In genomic region chr11:20035972-20036371, GRCm38 (mm10) we compare ENCODE assay signal across 14 mouse cellular contexts.
DNase-seq lines count a peak whose midpoint lies in the region; ATAC-seq and TF ChIP-seq lines count a peak whose summit lies in the region.
"Had no signal": no experiment of that assay in that cellular context is flagged by ENCODE, and none has a peak within 500 bp of the region (broad histone marks: within the 10 kb centered on the region; RNA-seq: fewer than 3 reads in every experiment).

No protein-coding gene starts in this region.

- no peak for TF ChIP-seq CTCF in kidney, postnatal 0 days (IDR thresholded peaks at IDR 0.05; ENCODE audit: low read depth)
- TF ChIP-seq CTCF in cortical plate, adult 2 months (IDR thresholded peaks at IDR 0.05; ENCODE audit: extremely low read depth, insufficient read depth, low read length), result no peak
- TF ChIP-seq CTCF in midbrain, postnatal 0 days (IDR thresholded peaks at IDR 0.05), result no peak

- no peaks in the 10 kb centered on the region for H3K4me1 ChIP-seq in kidney, postnatal 0 days (replicated peaks; ENCODE audit: insufficient read depth, low read length)
- H3K4me1 ChIP-seq in midbrain, embryonic 16.5 days (ENCODE audit: control insufficient read depth, insufficient read depth, low read length), result peaks cover 4% of the 10 kb centered on the region; the same call in 1 of the 2 replicates
- H3K4me1 ChIP-seq in midbrain, embryonic 14.5 days (ENCODE audit: control insufficient read depth, insufficient read depth, low read length), result peaks cover 4% of the 10 kb centered on the region; the same call in 1 of the 2 replicates
- peaks cover 21% of the 10 kb centered on the region for H3K4me1 ChIP-seq in cortical plate, adult 2 months (ENCODE audit: control insufficient read depth, insufficient read depth, low read length)
- H3K4me1 ChIP-seq in midbrain, postnatal 0 days (ENCODE audit: insufficient read depth, low read length), result peaks cover 5% of the 10 kb centered on the region

- 0 out of 2 replicates have a peak, but pooled peaks have one; percentile 40 for ATAC-seq in kidney, postnatal 0 days (replicated peaks; ENCODE audit: low FRiP score, low read depth)
- peak; percentile 22; the same call in 1 of the 2 replicates for ATAC-seq in midbrain, embryonic 16.5 days
- no peak for ATAC-seq in midbrain, embryonic 14.5 days (ENCODE audit: low FRiP score, low TSS enrichment)
- peak; percentile 17; the same call in 1 of the 2 replicates for ATAC-seq in midbrain, postnatal 0 days (ENCODE audit: low FRiP score)

- no peaks in the 10 kb centered on the region for H3K36me3 ChIP-seq in kidney, postnatal 0 days (ENCODE audit: insufficient read depth, low read length)
- H3K36me3 ChIP-seq in midbrain, embryonic 16.5 days (ENCODE audit: control insufficient read depth, insufficient read depth, low read length), result no peaks in the 10 kb centered on the region
- H3K36me3 ChIP-seq in midbrain, embryonic 14.5 days (ENCODE audit: control insufficient read depth, insufficient read depth, low read length), result no peaks in the 10 kb centered on the region
- H3K36me3 ChIP-seq in midbrain, postnatal 0 days (ENCODE audit: insufficient read depth, low read length), result no peaks in the 10 kb centered on the region
- H3K36me3 ChIP-seq: embryonic facial prominence, embryonic 12.5 days; heart, embryonic 15.5 days; kidney, embryonic 15.5 days had no signal

- H3K27me3 ChIP-seq in kidney, postnatal 0 days (ENCODE audit: insufficient read depth, low read length), result no peaks in the 10 kb centered on the region
- no peaks in the 10 kb centered on the region for H3K27me3 ChIP-seq in midbrain, embryonic 16.5 days (ENCODE audit: control insufficient read depth, insufficient read depth, low read depth, low read length)
- H3K27me3 ChIP-seq in midbrain, embryonic 14.5 days (ENCODE audit: control insufficient read depth, insufficient read depth, low read length), result no peaks in the 10 kb centered on the region
- no peaks in the 10 kb centered on the region for H3K27me3 ChIP-seq in midbrain, postnatal 0 days (ENCODE audit: insufficient read depth, low read length)
- H3K27me3 ChIP-seq: embryonic facial prominence, embryonic 12.5 days; heart, embryonic 15.5 days; kidney, embryonic 15.5 days had no signal

- H3K4me3 ChIP-seq in kidney, postnatal 0 days (replicated peaks; ENCODE audit: low read depth, low read length), result no peak overlapping the region
- no peak overlapping the region for H3K4me3 ChIP-seq in midbrain, embryonic 16.5 days (ENCODE audit: low read depth, low read length)
- H3K4me3 ChIP-seq in midbrain, embryonic 14.5 days (replicated peaks; ENCODE audit: low read depth, low read length), result no peak overlapping the region
- no peak overlapping the region for H3K4me3 ChIP-seq in cortical plate, adult 2 months (ENCODE audit: insufficient read depth, low read length)
- H3K4me3 ChIP-seq in midbrain, postnatal 0 days (ENCODE audit: low read depth, low read length), result no peak overlapping the region
- H3K4me3 ChIP-seq: embryonic facial prominence, embryonic 12.5 days; heart, embryonic 15.5 days; kidney, embryonic 15.5 days had no signal

- H3K27ac ChIP-seq in kidney, postnatal 0 days, result no peak overlapping the region
- H3K27ac ChIP-seq in midbrain, embryonic 16.5 days (ENCODE audit: low read length), result no peak overlapping the region
- no peak overlapping the region for H3K27ac ChIP-seq in midbrain, embryonic 14.5 days (replicated peaks; ENCODE audit: low read depth, low read length)
- peak overlapping the region; percentile 95 for H3K27ac ChIP-seq in cortical plate, adult 2 months (ENCODE audit: insufficient read depth, low read length)
- no peak overlapping the region for H3K27ac ChIP-seq in midbrain, postnatal 0 days (ENCODE audit: low read depth, low read length)
- H3K27ac ChIP-seq: embryonic facial prominence, embryonic 12.5 days; heart, embryonic 15.5 days; kidney, embryonic 15.5 days; liver, embryonic 14.5 days; stomach, postnatal 0 days had no signal

- no peak for TF ChIP-seq POLR2A in cortical plate, adult 2 months (IDR thresholded peaks at IDR 0.05; ENCODE audit: extremely low read depth, insufficient read depth, low read length)

- H3K4me2 ChIP-seq in kidney, postnatal 0 days (ENCODE audit: low read length), result no peak overlapping the region
- H3K4me2 ChIP-seq in midbrain, embryonic 16.5 days (ENCODE audit: low read length), result no peak overlapping the region
- H3K4me2 ChIP-seq in midbrain, embryonic 14.5 days (ENCODE audit: low read length), result no peak overlapping the region
- no peak overlapping the region for H3K4me2 ChIP-seq in midbrain, postnatal 0 days (ENCODE audit: low read depth, low read length, poor library complexity, severe bottlenecking)
- H3K4me2 ChIP-seq: embryonic facial prominence, embryonic 12.5 days; heart, embryonic 15.5 days; kidney, embryonic 15.5 days had no signal

- no peak overlapping the region for H3K9ac ChIP-seq in kidney, postnatal 0 days (ENCODE audit: low read depth, low read length)
- H3K9ac ChIP-seq in midbrain, embryonic 16.5 days (ENCODE audit: low read depth, low read length), result no peak overlapping the region
- no peak overlapping the region for H3K9ac ChIP-seq in midbrain, embryonic 14.5 days (replicated peaks; ENCODE audit: low read length)
- H3K9ac ChIP-seq in midbrain, postnatal 0 days (replicated peaks; ENCODE audit: low read length, poor library complexity, severe bottlenecking), result no peak overlapping the region
- H3K9ac ChIP-seq: embryonic facial prominence, embryonic 12.5 days; heart, embryonic 15.5 days; kidney, embryonic 15.5 days; liver, embryonic 14.5 days had no signal

- 73% methylated on average over 7 of the region's 7 CpGs for WGBS in kidney, postnatal 0 days
- 62% methylated on average over 7 of the region's 7 CpGs for WGBS in midbrain, embryonic 16.5 days
- 63% methylated on average over 7 of the region's 7 CpGs for WGBS in midbrain, embryonic 14.5 days
- WGBS in midbrain, postnatal 0 days, result 57% methylated on average over 7 of the region's 7 CpGs

- no peak for DNase-seq in kidney, postnatal 0 days (ENCODE audit: low spot score)
- no peak for DNase-seq in kidney, postnatal 10 days
- no peak for DNase-seq in midbrain, embryonic 14.5 days
- no peak for DNase-seq in midbrain, postnatal 0 days (ENCODE audit: low spot score)
- no peak for DNase-seq in gastrocnemius, adult 8-10 months (ENCODE audit: low spot score in 2 of 2)
- no peak for DNase-seq in spleen, adult 18-20 months
- DNase-seq: lung, postnatal 14 days had no signal

- no peaks in the 10 kb centered on the region for H3K9me3 ChIP-seq in kidney, postnatal 0 days (replicated peaks; ENCODE audit: low read length)
- H3K9me3 ChIP-seq in midbrain, embryonic 16.5 days (replicated peaks; ENCODE audit: control insufficient read depth, low read length, poor library complexity, severe bottlenecking), result no peaks in the 10 kb centered on the region
- no peaks in the 10 kb centered on the region for H3K9me3 ChIP-seq in midbrain, embryonic 14.5 days (ENCODE audit: control insufficient read depth, low read length)
- no peaks in the 10 kb centered on the region for H3K9me3 ChIP-seq in midbrain, postnatal 0 days (ENCODE audit: low read length)
- H3K9me3 ChIP-seq: heart, embryonic 15.5 days; kidney, embryonic 15.5 days had no signal
